Mouse (Mus musculus) lung, embryonic 14.5 days (tissue): ENCODE results near the gene Adap1. TPM values are rescaled to one million over a fixed set of nuclear protein-coding genes. Genes with fewer than 3 reads are reported as not detected.

Experiments used
- ATAC-seq: fragments of 200-750 bp; cut with Nextera tagmentation; 2 replicates; pipeline ENCODE4 v1.8.0; 2017; ENCODE audit warnings: mild to moderate bottlenecking, moderate TSS enrichment, moderate library complexity; ENCODE audit not compliant: insufficient read depth
- DNase-seq: peaks from one replicate; pipeline ENCODE4 v3.0.0-alpha.2; 2015
- H3K27ac ChIP-seq: fragments of 300-500 bp; sonication (generic); 2 replicates; pipeline ENCODE4 v1.5.1; 2014; ENCODE audit warnings: low read depth, mild to moderate bottlenecking, moderate library complexity
- H3K27me3 ChIP-seq: fragments of 300-500 bp; sonication (generic); 2 replicates; pipeline ENCODE4 v1.6.1; 2014; ENCODE audit warnings: low read length, control low read depth; ENCODE audit not compliant: insufficient read depth
- H3K36me3 ChIP-seq: fragments of 300-500 bp; sonication (generic); 2 replicates; pipeline ENCODE4 v1.6.1; 2014; ENCODE audit warnings: control low read depth; ENCODE audit not compliant: insufficient read depth
- H3K4me1 ChIP-seq: fragments of 300-500 bp; sonication (generic); 2 replicates; pipeline ENCODE4 v1.6.1; 2014; ENCODE audit warnings: antibody characterized with exemption, control low read depth; ENCODE audit not compliant: insufficient read depth
- H3K4me2 ChIP-seq: fragments of 300-500 bp; sonication (generic); 2 replicates; pipeline ENCODE4 v1.6.1; 2014; ENCODE audit warnings: mild to moderate bottlenecking
- H3K4me3 ChIP-seq: fragments of 300-500 bp; sonication (generic); 2 replicates; pipeline ENCODE4 v1.5.1; 2014; ENCODE audit warnings: low read depth, low read length
- H3K9ac ChIP-seq: fragments of 300-500 bp; sonication (generic); 2 replicates; pipeline ENCODE4 v1.6.1; 2014
- H3K9me3 ChIP-seq: fragments of 300-500 bp; sonication (generic); 2 replicates; pipeline ENCODE4 v1.6.1; 2016; ENCODE audit warnings: low read depth, low read length, control low read depth
- CTCF ChIP-seq: IDR thresholded peaks from 2 replicates; pipeline ENCODE4 v1.5.1; 2016; ENCODE audit warnings: antibody characterized with exemption, low read depth
- WGBS: fragments of 180-500 bp; shearing (Covaris S2); extraction: QIAGEN DNeasy Blood & Tissue Kit; methylation state at CpG from one replicate; pipeline ENCODE4 v1.1.7; 2014; 5-methylcytosine and 5-hydroxymethylcytosine counted together
- polyA plus RNA-seq: library from polyadenylated mRNA; unstranded; fragments of >200 nt; fragmentation: Nextera tagmentation; extraction: Ambion mirVana; gene quantifications from 2 replicates; pipeline ENCODE4 v1.2.1, GENCODE M21; 2014

Gene Adap1
- polyA plus RNA-seq, 1 experiment from 2014 or later = 3.6 TPM

DNA sequence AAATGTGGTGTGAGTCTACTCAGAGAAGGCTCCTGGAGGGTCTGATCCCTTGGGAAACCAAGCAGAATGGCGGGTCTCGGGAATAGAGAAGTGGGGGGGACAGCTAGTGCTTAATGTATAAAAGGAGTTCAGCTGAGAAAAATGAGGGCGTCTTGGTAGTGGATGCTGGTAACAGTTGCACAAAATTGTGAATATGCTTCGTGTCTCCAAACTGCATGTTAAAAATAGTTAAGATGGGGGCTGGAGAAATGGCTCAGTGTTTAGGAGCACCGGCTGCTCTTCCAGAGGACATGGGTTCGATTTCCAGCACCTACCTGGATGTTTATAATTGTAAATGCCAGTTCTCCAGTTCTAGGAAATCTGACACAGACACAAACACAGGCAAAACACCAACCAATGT, 4.1 kb downstream of the Adap1 start:
- Histone ChIP-seq H3K27me3 (peaks cover 26% of the 10 kb centered on the region), H3K27ac (no peak overlapping the region), H3K4me2 (no peak overlapping the region), H3K9ac (no peak overlapping the region), H3K36me3 (no peaks in the 10 kb centered on the region), H3K9me3 (no peaks in the 10 kb centered on the region), H3K4me1 (no peaks in the 10 kb centered on the region; the same call in 1 of the 2 replicates), H3K4me3 (no peak overlapping the region)
- DNase-seq = no peak
- TF ChIP-seq CTCF = no peak
- 78% methylated on average over 6 of the region's 6 CpGs for WGBS
- no peak for ATAC-seq

- ATAC-seq (no peak), DNase-seq (no peak)
- Histone ChIP-seq H3K9ac (no peak overlapping the region), H3K4me1 (no peaks in the 10 kb centered on the region; the same call in 1 of the 2 replicates), H3K4me2 (no peak overlapping the region), H3K36me3 (no peaks in the 10 kb centered on the region), H3K27ac (no peak overlapping the region), H3K4me3 (no peak overlapping the region), H3K9me3 (no peaks in the 10 kb centered on the region), H3K27me3 (peaks cover 18% of the 10 kb centered on the region)
- WGBS = 66% methylated on average over 7 of the region's 7 CpGs
- TF ChIP-seq CTCF = no peak
These were observed 5.0 kb downstream of the Adap1 start for GRCm38 (mm10) chr5:139320424-139320823.

DNA sequence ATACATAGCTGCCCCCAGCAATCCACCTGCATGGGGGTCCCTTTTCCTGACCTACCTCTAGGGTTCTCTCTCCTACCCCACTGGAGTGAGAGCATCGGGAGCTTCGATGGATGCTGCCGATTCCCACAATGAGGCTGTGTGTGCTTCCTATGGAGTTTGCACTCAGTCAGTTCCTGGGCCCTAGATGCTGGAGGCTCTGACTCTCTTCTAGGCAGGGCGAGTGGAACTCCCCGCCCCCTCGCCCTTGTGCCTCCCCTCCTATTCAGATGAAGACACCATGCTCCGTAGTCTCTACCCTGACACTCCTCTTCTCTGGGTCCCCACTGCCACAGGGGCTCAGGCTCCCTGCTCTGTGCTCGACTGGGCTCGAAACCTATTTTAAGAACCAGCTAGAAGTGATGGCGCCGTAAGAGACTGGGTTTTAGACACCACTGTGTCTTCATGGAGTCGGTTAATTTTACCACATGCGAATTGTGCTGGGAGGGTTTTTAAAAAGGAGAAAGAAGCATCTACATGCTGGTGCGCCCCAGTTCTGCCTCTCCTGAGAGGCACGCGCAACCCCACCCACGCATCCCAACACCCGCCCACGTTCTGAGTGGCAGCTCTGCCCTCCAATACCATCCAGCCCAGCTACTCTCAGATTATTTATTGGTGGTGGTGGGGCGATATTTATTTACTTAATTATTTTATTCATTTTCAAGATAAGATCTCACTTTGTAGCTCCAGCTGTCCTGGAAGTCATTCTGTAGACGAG, 7.5 kb downstream of the Adap1 start:
- ATAC-seq (no peak), DNase-seq (no peak)
- Histone ChIP-seq H3K27ac (no peak overlapping the region), H3K9ac (no peak overlapping the region), H3K27me3 (no peaks in the 10 kb centered on the region), H3K4me2 (no peak overlapping the region), H3K9me3 (no peaks in the 10 kb centered on the region), H3K4me1 (no peaks in the 10 kb centered on the region), H3K4me3 (no peak overlapping the region), H3K36me3 (no peaks in the 10 kb centered on the region)
- 62% methylated on average over 21 of the region's 21 CpGs for WGBS
- TF ChIP-seq CTCF = no peak

DNA sequence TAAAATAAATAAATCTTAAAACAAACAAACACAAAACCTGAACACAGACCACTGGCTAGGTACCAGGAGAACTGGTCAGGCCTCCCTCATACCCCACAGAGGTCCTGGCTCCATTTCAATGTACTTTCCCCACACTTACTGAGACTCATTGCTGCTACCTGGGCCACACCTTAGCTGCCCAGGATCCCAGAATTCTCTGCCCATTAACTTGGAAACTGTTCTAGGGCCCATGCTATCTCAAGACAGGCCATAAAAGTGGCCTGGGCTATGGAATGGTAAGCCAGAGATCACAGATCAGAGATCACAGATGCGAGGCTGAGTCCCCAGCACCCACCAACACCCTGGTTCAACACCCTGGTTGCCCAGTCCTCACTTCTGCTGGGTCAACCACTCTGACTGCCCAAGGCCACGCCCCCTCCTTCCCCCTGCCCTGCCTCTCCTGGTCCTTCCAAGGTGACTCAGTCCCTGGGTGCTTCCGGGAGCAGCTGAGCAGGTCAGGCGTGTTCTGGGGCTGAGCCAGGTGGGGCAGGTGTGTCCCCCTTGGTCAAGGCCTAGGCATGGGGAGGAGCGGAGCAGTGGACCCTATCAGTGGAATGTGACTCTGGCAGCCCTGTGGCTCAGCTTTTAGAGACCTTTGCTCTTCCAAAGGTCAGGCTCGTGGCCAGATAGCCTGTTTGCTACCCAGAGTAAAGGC, 8.3 kb downstream of the Adap1 start:
- no peak overlapping the region for H3K9ac ChIP-seq
- H3K27me3 ChIP-seq = no peaks in the 10 kb centered on the region
- no peak for TF ChIP-seq CTCF
- no peaks in the 10 kb centered on the region for H3K9me3 ChIP-seq
- H3K36me3 ChIP-seq = no peaks in the 10 kb centered on the region
- H3K4me3 ChIP-seq = no peak overlapping the region
- no peak overlapping the region for H3K4me2 ChIP-seq
- no peak for ATAC-seq
- WGBS = 52% methylated on average over 6 of the region's 6 CpGs
- H3K4me1 ChIP-seq = no peaks in the 10 kb centered on the region
- no peak for DNase-seq
- H3K27ac ChIP-seq = no peak overlapping the region

GRCm38 (mm10) chr5:139314941-139315642, 10.3 kb downstream of the Adap1 start:
- no peak for TF ChIP-seq CTCF
- H3K27ac ChIP-seq = no peak overlapping the region
- WGBS = 80% methylated on average over 12 of the region's 12 CpGs
- no peak for ATAC-seq
- no peaks in the 10 kb centered on the region for H3K4me1 ChIP-seq
- H3K36me3 ChIP-seq = no peaks in the 10 kb centered on the region
- no peak for DNase-seq
- no peaks in the 10 kb centered on the region for H3K9me3 ChIP-seq
- no peak overlapping the region for H3K4me2 ChIP-seq
- H3K9ac ChIP-seq = no peak overlapping the region
- H3K27me3 ChIP-seq = no peaks in the 10 kb centered on the region
- no peak overlapping the region for H3K4me3 ChIP-seq

DNA sequence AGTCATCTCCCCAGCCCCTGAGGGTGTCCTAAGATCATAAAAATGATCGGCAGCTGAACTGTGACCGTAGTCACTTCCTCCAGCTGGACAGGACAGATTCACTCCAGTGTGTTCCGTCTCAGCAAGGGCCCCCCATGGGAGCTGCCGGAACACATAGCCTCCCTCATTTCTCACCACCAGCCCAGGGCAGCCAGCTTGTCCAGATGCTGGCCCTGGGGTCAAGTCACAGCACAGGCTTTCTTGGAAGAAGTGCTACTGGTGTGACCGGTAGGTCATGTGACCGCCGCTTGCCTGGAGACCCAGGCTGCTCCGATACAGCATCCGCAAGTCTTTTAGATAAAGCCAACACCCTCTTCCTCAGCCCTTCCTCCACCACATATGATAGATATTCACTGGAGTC, 11.9 kb downstream of the Adap1 start:
- Histone ChIP-seq H3K4me1 (no peaks in the 10 kb centered on the region), H3K4me2 (no peak overlapping the region), H3K36me3 (no peaks in the 10 kb centered on the region), H3K9ac (no peak overlapping the region), H3K27ac (no peak overlapping the region), H3K9me3 (no peaks in the 10 kb centered on the region), H3K4me3 (no peak overlapping the region), H3K27me3 (no peaks in the 10 kb centered on the region)
- no peak for ATAC-seq
- no peak for DNase-seq
- 73% methylated on average over 9 of the region's 9 CpGs for WGBS
- no peak for TF ChIP-seq CTCF

GRCm38 (mm10) chr5:139311822-139312221, 13.6 kb downstream of the Adap1 start:
- Histone ChIP-seq H3K4me2 (no peak overlapping the region), H3K27ac (no peak overlapping the region), H3K4me1 (no peaks in the 10 kb centered on the region), H3K36me3 (no peaks in the 10 kb centered on the region), H3K4me3 (no peak overlapping the region), H3K27me3 (no peaks in the 10 kb centered on the region), H3K9ac (no peak overlapping the region), H3K9me3 (no peaks in the 10 kb centered on the region)
- WGBS = 82% methylated on average over 9 of the region's 9 CpGs
- no peak for TF ChIP-seq CTCF
- ATAC-seq (no peak), DNase-seq (no peak)
